Mouse (Mus musculus): ENCODE data around the gene Lrrc10. TPM values are rescaled to one million over a fixed set of nuclear protein-coding genes. Genes with fewer than 3 reads are reported as not detected.

Lrrc10 gene
- total RNA-seq (2023): not detected

GRCm38 (mm10) chr10:117045175-117046056, at the start of gene Lrrc10:
Gene Lrrc10, plus strand, starts transcription at chr10:117045341.

GRCm38 (mm10) chr10:117063254-117064021, 18.3 kb downstream of the Lrrc10 start, which contains the start of gene Cct2:
Gene Cct2, minus strand, starts transcription at chr10:117063814.

Other genes with a start within 250 kb of the Lrrc10 start
- gene Myrfl, start 148.4 kb upstream of the Lrrc10 start, total RNA-seq (2023): not detected
- 10 to 100 TPM; 41.1 to 47.6 TPM for gene Rab3ip, start 94.6 kb upstream of the Lrrc10 start, total RNA-seq (2023)
- gene Gm10271, start 72.7 kb upstream of the Lrrc10 start, total RNA-seq (2023): not detected
- not detected for gene Best3, start 59.0 kb upstream of the Lrrc10 start, total RNA-seq (2023)
- 100 to 1,000 TPM; 237 to 257 TPM for gene Cct2, start 18.5 kb downstream of the Lrrc10 start, total RNA-seq (2023)
- gene Frs2, start 103.2 kb downstream of the Lrrc10 start, total RNA-seq (2023): 10 to 100 TPM; 26.7 to 28.1 TPM
- gene Yeats4, start 179.2 kb downstream of the Lrrc10 start, total RNA-seq (2023): 100 to 1,000 TPM; 106 to 115 TPM
- not detected for gene 9530003J23Rik, start 193.4 kb downstream of the Lrrc10 start, total RNA-seq (2023)
- gene Lyz2, start 237.0 kb downstream of the Lrrc10 start, total RNA-seq (2023): 10 to 100 TPM in 1 of 2 experiments, 1 to 10 TPM in 1; 4.7 to 12.8 TPM
- gene Lyz1, start 247.5 kb downstream of the Lrrc10 start, total RNA-seq (2023): 1 to 10 TPM in 1 of 2 experiments, under 1 TPM in 1; 0.62 to 1.8 TPM

Measured in B cell, adult 67 days (primary cell).